Mouse (Mus musculus) telencephalon, adult 2 months (tissue): Measurements from ENCODE around the gene Top3a.
"Not testable (repeated sequence)": the region's sequence is repeated elsewhere in the genome, so short reads cannot be mapped to it uniquely, and the experiment has no call there.

Experiments
- DNase-seq: peaks from one replicate; pipeline ENCODE4 v3.0.0-alpha.2; 2011; ENCODE audit warnings: low read depth, low spot score

Gene Top3a

GRCm38 (mm10) chr11:60776829-60777740 lies at the start of gene Top3a, which contains the start of gene Smcr8:
Gene Top3a (minus strand): TSS chr11:60777365.
Gene Smcr8 (plus strand): TSS chr11:60777524.
- peak; percentile 96 for DNase-seq

DNA sequence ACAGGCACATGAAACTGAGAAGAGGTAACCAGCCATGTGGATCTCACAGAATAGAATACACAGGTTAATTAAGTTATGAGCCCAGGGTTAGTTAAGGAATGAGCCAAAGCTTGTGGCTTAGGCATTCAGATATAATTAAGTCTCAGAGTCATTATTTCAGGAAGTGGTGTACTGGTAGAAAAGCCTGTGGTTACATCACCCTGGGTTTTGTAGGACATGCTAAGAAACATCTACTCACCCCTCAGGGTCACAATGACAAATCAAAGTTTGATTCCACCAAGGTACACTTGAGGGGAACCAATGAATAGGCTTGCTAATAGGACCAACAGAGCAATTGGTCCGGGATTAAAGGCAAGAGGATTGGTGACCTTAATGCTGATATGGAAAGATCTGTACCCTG lies 49.5 kb upstream of the Top3a start:
- DNase-seq: no peak

DNA sequence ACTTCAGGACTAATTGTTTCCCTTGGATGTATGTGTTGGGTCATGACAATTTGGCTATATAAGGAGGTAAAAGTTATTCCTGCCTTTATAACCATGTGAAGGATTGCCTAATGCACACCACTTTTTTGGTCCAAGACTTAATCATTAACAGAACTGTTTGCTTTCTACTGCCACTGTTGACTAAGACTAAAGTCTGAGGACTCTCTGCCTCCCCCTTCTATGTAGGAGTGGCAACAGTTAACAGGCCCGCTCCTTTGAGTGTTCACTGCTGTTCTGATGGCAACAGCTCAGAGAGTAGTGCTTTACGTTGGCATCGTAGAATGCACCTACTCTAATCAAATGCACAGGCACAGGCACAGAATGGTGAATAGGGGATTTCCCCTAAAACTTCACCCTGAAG lies 48.0 kb upstream of the Top3a start:
- DNase-seq: no peak

DNA sequence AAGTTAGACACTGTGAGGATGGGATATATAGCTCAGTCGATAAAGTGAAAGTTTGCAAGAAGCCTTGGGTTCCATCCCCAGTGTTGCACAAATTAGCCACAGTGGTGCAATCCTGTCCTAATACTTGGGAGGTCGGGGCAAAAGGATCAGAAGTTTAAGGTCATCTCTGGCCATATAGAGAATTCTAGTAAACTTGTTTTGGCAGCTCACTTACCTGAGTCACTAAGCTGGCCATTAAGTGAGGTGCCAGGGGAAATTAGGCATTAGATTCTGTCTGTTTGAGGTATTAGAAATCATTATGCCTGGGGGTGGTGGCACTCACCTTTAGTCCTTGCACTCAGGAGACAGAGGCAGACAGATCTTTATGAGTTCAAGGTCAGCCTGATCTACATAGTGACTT lies 46.6 kb upstream of the Top3a start:
- no peak for DNase-seq

DNA sequence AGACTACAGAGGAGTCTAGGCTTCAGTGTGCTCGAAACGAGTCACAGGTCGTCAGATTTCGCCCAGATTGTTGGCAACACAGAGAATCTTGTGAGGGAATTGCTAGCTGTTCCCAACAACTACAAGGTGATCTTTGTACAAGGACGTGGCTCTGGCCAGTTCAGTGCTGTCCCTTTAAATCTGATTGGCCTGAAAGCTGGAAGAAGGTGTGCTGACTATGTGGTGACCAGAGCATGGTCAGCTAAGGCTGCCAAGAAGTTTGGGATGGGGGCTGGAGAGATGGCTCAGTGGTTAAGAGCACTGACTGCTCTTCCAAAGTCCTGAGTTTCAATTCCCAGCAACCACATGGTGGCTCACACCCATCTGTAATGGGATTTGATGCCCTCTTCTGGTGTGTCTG lies 39.2 kb upstream of the Top3a start:
- no peak for DNase-seq

DNA sequence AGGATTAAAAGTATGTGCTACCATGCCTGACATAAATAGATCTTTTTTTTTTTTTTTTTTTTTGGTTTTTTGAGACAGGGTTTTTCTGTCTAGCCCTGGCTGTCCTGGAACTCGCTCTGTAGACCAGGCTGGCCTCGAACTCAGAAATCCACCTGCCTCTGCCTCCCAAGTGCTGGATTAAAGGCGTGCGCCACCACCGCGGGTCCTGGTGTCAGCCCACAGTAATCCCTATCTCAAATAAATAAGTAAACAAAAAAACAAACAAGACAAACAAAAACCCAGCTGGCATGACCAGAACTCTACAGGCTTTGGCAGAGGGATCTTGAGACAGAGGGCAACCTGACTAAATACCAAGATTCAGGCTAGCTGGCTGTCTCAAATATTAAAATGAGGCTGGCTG lies 34.5 kb upstream of the Top3a start, which contains the start of gene Shmt1:
Shmt1 (minus strand) TSS at position 101 of the 400 bp plus-strand sequence.
- DNase-seq: not testable (repeated sequence)

GRCm38 (mm10) chr11:60811054-60811460 lies 33.9 kb upstream of the Top3a start:
- peak; percentile 64 for DNase-seq

DNA sequence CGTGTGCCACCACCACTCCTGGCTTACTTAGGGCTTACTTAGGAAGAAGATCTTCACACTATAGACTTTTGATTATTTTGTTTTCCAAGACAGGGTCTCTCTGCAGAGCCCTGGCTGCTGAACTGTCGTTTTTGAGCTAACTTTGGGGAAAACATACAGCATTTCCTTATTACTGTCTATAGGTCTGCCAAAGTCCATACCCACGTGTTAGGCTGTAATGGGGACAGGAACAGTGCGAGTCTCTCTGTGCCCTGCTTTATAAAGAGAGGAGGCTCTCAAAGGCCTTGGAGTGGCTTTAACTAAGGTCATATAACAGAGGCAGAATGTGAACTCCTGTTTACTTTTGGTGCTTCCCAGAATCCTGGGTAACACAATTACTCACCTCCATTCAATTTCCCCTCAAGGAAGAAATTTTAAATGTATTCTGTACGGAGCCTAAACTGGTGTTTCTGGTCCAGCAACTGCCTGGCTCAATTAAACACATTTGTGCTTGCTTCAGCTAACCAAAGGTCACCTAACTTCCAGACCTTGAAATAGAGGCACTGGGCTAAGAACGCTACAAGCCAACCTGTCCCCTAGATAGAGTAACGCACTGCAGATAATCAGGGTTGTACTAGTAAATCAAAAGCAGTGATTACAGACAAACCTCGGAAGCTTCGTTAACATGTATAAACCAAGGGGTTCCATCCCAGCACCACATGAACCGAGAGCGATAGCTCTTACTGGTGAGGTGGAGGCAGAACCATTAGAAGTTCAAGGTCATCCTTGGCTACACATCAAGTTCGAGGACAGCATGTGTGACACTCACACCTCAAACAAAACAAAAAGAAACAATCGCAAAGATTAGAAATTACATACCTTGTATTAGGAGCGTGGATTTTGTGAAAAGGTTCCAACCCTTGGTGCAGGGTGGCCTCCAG lies 33.1 kb upstream of the Top3a start:
- no peak for DNase-seq

- DNase-seq: no peak
Observed at GRCm38 (mm10) chr11:60809546-60809945, 32.4 kb upstream of the Top3a start.

DNA sequence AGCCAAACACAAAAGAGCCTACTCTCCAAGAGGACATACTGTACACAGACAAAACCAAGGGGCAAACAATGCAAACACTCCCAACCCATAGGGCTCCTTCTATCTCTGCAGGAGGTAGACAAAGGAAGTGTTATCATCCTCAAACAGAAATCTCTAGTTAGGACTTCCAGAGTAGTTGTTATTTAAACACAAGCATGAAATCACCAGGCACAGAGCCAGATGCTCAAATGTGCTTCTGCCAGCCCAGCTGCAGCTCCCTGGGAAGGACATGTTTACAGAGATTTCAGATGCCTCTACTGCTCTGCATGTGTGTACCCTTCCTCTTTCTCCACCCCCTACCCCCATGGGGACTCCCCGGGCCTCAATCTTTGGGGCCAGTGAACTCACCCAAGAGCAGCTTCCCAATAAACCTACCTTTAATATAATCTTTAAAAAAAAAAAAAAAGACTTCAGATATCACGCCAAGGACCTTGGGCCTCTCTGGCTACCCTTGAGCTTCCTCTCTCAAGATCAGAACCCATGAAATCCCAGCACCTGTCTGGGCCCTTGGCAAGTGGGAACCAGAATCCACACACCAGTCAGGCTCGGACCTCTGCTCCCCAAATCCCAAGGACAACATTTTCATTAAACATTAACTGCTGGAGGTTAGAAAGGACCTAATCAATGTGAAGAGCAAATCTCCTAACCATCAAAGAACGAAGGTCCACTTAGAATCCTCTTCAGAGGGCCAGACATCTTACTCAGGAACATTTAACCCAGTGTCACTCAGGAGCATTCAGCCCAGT lies 31.3 kb upstream of the Top3a start:
- peak; percentile 31 for DNase-seq

DNA sequence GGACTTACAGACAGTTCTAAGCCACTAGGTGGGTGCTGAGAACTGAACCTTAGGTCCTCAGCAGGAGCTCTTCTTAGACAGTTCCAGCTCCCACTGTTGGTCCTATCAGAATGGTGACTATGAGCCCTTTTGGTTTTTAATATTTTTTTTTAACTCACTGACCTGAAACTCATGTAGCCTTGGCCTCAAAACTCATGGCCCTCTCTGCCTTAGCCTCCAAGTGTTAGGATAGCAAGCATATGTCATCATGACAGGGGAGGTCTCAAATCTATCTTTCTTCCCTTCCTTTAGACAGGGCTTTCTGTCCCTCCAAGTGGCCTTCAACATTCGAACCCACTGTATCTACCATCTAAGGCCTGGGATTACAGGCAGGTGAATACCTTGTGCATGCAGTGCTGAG lies 23.7 kb upstream of the Top3a start:
- DNase-seq: no peak

- no peak for DNase-seq
Observed at GRCm38 (mm10) chr11:60799977-60800376, 22.8 kb upstream of the Top3a start.

DNA sequence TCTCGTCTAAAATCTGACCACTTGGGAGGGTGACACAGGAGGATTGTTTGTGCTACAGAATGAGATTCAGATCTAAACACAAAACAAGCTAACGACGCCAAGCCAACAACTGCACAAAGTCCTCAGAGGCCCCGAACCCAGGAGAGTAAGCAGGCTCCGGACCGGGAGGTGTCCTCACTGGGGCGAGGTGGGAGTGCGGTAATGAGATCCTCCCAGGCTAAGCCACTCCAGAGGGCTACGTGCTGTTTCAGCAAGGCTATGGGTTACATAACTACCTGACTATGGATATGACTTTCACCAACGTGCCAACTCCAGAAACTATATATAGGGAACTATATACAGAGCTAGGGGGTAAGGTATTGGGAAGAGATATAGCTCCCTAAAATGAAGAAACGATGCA lies 19.2 kb upstream of the Top3a start:
- DNase-seq: no peak

GRCm38 (mm10) chr11:60790472-60790871 lies 13.3 kb upstream of the Top3a start:
- no peak for DNase-seq

- no peak for DNase-seq
Observed at GRCm38 (mm10) chr11:60787595-60787994, 10.4 kb upstream of the Top3a start.

DNA sequence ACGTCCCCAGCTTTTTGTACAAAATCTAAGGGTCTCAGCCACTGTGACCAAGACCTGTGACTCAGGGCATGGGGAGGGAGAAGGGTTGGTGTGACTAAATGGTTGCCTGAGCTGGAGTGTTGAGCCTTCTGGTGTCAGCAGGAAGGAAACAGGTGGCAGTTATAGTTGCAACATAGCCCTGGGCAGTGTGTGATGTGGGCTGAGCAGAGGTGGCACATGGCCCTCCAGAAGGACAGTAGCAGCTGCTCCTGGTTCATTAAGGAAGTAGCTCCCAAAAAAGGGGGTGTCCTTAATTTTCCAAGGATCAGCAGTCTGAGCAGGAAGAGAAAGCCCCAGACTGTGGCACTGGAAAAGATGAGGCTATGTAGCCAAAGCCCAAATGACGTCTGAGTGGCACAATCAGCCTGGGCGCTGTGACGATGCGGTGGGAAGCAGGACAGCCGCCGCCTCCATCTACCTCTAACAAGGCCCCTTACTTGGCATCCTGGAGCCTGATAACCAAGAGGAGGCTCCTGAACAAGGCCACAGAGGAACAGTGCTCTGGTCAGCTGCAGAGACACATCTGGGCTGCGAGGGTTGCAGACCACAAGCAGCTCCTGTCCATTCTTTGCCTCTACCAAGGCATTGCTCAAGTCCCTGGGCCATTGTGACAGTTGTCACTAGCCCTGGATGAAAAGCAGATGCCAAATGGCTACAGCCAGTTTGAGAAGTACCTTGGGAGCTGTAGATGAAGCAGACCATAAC lies 7.2 kb upstream of the Top3a start:
- DNase-seq: no peak

GRCm38 (mm10) chr11:60779673-60780189 lies 2.6 kb upstream of the Top3a start:
- DNase-seq: no peak

DNA sequence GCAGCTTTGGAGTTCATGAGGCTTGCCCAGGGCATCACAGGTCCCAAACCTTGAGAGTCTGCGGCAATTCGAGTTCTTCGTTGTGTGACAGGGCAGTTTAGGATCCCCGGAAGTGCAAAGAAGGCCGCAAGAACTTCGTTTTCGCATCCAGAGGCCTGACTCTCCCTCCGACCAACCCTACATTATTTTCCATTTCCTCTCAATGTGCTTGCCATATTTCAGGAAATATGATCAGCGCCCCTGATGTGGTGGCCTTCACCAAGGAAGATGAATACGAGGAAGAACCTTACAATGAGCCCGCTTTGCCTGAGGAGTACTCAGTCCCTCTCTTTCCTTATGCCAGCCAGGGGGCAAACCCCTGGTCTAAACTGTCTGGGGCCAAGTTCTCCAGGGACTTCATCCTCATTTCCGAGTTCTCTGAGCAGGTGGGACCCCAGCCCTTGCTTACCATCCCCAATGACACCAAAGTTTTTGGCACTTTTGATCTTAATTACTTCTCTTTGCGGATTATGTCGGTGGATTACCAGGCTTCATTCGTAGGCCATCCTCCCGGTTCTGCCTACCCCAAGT lies 721 bp upstream of the Top3a start:
- DNase-seq: no peak

DNA sequence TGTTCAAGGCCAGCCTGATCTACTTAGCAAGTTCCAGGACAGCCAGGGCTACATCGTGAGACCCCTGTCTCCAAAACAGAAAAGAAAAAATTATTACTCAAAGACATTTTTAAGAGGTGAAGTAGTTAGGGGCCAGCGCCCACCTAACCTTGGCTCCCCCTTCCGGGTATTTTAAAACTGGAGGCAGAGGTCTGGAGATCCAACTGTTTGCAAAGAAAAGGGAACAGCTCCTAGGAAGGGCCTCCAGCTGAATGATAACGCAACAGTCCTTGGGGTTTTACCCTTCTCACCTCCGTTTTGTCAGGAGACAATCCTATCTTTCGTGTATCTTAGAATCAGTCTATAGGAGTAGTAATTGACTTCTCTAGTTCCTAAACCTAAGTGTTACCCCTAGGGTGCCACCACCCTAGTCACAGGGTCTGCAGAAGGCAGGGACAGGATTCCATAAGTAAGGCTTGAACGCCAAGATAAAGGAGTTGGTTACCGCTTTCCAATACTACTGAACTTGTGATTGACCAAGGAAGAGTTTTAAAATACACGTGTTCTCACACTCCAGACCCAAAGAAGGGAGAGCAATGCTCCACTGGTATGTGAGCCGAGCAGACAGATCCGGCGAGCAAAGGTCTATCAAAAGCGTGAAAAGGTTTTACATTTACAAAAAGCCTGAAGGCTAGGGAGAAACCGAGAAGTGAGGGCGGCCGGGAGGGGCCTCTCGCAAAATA lies 897 bp downstream of the Top3a start:
- no peak for DNase-seq

- DNase-seq: no peak
Observed at GRCm38 (mm10) chr11:60775578-60775977, 1.6 kb downstream of the Top3a start.
